Mouse (Mus musculus) lung, embryonic 14.5 days (tissue): ENCODE measurements around the gene Fam163b. TPM values are rescaled to one million over a fixed set of nuclear protein-coding genes. Genes with fewer than 3 reads are reported as not detected.
A peak's percentile ranks its signal among the peaks of the same experiment; 100 is the strongest.

ENCODE experiments used
- ATAC-seq: fragments of 200-750 bp; cut with Nextera tagmentation; 2 replicates; pipeline ENCODE4 v1.8.0; 2017; ENCODE audit warnings: mild to moderate bottlenecking, moderate TSS enrichment, moderate library complexity; ENCODE audit not compliant: insufficient read depth
- DNase-seq: peaks from one replicate; pipeline ENCODE4 v3.0.0-alpha.2; 2015
- H3K27ac ChIP-seq: fragments of 300-500 bp; sonication (generic); 2 replicates; pipeline ENCODE4 v1.5.1; 2014; ENCODE audit warnings: low read depth, mild to moderate bottlenecking, moderate library complexity
- H3K27me3 ChIP-seq: fragments of 300-500 bp; sonication (generic); 2 replicates; pipeline ENCODE4 v1.6.1; 2014; ENCODE audit warnings: low read length, control low read depth; ENCODE audit not compliant: insufficient read depth
- H3K36me3 ChIP-seq: fragments of 300-500 bp; sonication (generic); 2 replicates; pipeline ENCODE4 v1.6.1; 2014; ENCODE audit warnings: control low read depth; ENCODE audit not compliant: insufficient read depth
- H3K4me1 ChIP-seq: fragments of 300-500 bp; sonication (generic); 2 replicates; pipeline ENCODE4 v1.6.1; 2014; ENCODE audit warnings: antibody characterized with exemption, control low read depth; ENCODE audit not compliant: insufficient read depth
- H3K4me2 ChIP-seq: fragments of 300-500 bp; sonication (generic); 2 replicates; pipeline ENCODE4 v1.6.1; 2014; ENCODE audit warnings: mild to moderate bottlenecking
- H3K4me3 ChIP-seq: fragments of 300-500 bp; sonication (generic); 2 replicates; pipeline ENCODE4 v1.5.1; 2014; ENCODE audit warnings: low read depth, low read length
- H3K9ac ChIP-seq: fragments of 300-500 bp; sonication (generic); 2 replicates; pipeline ENCODE4 v1.6.1; 2014
- H3K9me3 ChIP-seq: fragments of 300-500 bp; sonication (generic); 2 replicates; pipeline ENCODE4 v1.6.1; 2016; ENCODE audit warnings: low read depth, low read length, control low read depth
- CTCF ChIP-seq: IDR thresholded peaks from 2 replicates; pipeline ENCODE4 v1.5.1; 2016; ENCODE audit warnings: antibody characterized with exemption, low read depth
- WGBS: fragments of 180-500 bp; shearing (Covaris S2); extraction: QIAGEN DNeasy Blood & Tissue Kit; methylation state at CpG from one replicate; pipeline ENCODE4 v1.1.7; 2014; 5-methylcytosine and 5-hydroxymethylcytosine counted together
- polyA plus RNA-seq: library from polyadenylated mRNA; unstranded; fragments of >200 nt; fragmentation: Nextera tagmentation; extraction: Ambion mirVana; gene quantifications from 2 replicates; pipeline ENCODE4 v1.2.1, GENCODE M21; 2014

Fam163b gene
- polyA plus RNA-seq, 1 experiment from 2014 or later = 0.61 TPM

DNA sequence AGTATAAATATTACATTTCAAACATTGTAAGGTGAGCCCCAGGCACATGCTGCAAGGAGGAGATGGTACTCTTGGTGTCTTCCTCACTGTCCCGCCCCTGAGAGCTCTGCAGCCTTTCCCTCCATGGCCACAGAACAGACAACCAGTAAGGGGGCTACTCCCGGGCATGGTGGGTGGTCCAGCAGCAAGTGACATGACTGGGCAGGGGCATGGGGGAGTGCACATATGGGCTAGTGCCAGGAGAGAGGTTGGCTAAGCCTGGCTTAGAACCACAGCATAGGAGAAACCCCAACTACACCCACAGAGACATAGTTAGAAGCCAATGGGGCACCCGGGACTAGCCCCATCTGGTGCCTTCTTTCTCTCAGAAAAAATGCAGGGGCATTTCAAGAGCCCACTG, 6.0 kb downstream of the Fam163b start:
- no peak overlapping the region for H3K27ac ChIP-seq
- H3K36me3 ChIP-seq = no peaks in the 10 kb centered on the region
- no peaks in the 10 kb centered on the region for H3K4me1 ChIP-seq
- 71% methylated on average over 3 of the region's 3 CpGs for WGBS
- no peak overlapping the region for H3K4me3 ChIP-seq
- H3K4me2 ChIP-seq = no peak overlapping the region
- H3K9me3 ChIP-seq = no peaks in the 10 kb centered on the region
- TF ChIP-seq CTCF = no peak
- ATAC-seq (no peak), DNase-seq (no peak)
- H3K9ac ChIP-seq = no peak overlapping the region
- H3K27me3 ChIP-seq = peaks cover 14% of the 10 kb centered on the region; the same call in 1 of the 2 replicates

DNA sequence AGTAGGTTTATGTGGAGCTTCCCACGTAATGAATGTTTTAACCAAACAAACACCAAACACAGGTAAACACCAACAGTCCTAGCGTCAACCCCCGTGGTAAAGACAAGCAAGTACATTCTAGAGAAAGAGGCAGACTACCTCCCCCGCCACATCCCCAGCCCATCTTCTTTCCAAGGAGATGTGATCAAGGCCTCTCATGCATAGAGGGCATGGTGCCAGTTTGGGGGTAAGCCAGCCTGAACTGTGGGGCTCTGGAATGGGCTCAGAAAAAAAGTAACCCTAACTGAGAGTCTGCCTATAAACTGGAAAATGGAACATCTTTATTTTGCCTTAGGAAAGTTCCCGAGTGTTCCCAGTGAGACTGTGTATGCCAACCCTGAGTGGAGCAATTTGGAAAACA, 6.4 kb downstream of the Fam163b start:
- H3K9ac ChIP-seq = no peak overlapping the region
- no peak overlapping the region for H3K4me3 ChIP-seq
- ATAC-seq = no peak
- H3K9me3 ChIP-seq = no peaks in the 10 kb centered on the region
- WGBS = 75% methylated on average over 5 of the region's 5 CpGs
- peaks cover 11% of the 10 kb centered on the region; the same call in 1 of the 2 replicates for H3K27me3 ChIP-seq
- TF ChIP-seq CTCF = no peak
- no peak for DNase-seq
- H3K4me1 ChIP-seq = no peaks in the 10 kb centered on the region
- H3K36me3 ChIP-seq = no peaks in the 10 kb centered on the region
- no peak overlapping the region for H3K4me2 ChIP-seq
- H3K27ac ChIP-seq = no peak overlapping the region

DNA sequence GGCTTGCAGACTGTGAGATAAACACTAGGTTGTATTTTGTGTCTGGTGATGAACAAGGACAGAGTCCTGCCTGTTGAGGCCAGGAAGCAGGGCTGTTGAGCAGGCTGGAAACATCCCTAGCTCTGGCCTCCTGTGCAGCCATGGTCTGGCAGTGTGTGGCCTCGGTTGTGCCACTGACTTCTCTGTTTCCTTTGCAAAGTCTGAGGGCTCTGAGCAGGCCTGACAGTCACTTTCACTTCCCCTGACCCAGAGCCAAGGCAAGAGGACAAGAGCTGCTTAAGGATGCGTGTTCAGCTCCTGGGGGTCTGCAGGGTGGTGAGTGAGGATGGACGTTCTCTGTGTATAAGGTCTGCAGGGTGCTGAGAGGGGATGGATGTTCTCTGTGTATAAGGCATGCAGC, 13.3 kb downstream of the Fam163b start:
- Histone ChIP-seq H3K36me3 (no peaks in the 10 kb centered on the region), H3K9me3 (no peaks in the 10 kb centered on the region), H3K4me1 (no peaks in the 10 kb centered on the region), H3K4me2 (no peak overlapping the region), H3K27ac (no peak overlapping the region), H3K9ac (no peak overlapping the region), H3K27me3 (no peaks in the 10 kb centered on the region), H3K4me3 (no peak overlapping the region)
- ATAC-seq = no peak
- TF ChIP-seq CTCF = no peak
- WGBS = 46% methylated on average over 3 of the region's 3 CpGs
- DNase-seq = no peak

DNA sequence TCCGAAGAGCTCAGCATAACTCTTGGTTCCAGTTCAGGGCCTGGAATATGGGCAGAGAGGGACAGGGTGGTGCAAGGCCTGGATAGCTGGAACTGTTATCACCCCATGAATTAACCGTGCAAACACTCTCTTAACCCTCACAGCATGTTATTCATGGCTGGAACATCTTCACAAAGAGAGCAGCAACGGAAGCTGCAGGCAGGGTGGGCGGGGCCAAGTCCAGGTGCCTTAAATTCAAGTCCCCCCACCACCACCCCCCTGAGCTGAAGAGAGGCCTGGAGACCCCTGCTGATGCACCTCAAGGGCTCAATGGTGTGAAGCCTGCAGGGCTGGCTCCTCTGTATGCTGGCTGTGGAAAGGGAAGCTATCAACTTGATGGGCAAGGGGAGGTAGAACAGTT, 15.8 kb downstream of the Fam163b start:
- DNase-seq (no peak), ATAC-seq (no peak)
- no peaks in the 10 kb centered on the region for H3K36me3 ChIP-seq
- no peak for TF ChIP-seq CTCF
- H3K4me2 ChIP-seq = no peak overlapping the region
- no peaks in the 10 kb centered on the region for H3K9me3 ChIP-seq
- no peak overlapping the region for H3K4me3 ChIP-seq
- H3K27ac ChIP-seq = no peak overlapping the region
- no peak overlapping the region for H3K9ac ChIP-seq
- peaks cover 4% of the 10 kb centered on the region; the same call in 1 of the 2 replicates for H3K4me1 ChIP-seq
- 48% methylated on average over 4 of the region's 4 CpGs for WGBS
- H3K27me3 ChIP-seq = no peaks in the 10 kb centered on the region

DNA sequence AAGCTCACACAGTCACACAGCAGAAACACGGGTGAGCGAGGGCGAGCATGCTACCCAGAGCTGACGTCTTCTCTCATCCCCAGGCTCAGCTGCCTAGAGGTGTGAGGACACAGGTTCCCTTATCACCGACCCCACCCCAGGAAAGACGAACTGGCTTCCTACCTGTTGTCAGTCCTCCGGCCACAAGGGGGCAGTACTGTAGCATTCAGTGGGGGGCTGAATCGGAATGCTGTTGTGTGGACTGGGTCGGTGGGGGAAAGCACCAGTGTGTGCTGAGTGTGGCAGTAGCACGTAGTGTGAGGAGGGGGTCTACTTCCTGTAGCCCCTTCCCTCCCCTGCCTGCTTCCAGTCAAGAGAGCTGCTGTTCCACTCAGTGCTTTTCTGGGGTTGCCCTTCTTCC, 16.3 kb downstream of the Fam163b start:
- Histone ChIP-seq H3K27me3 (no peaks in the 10 kb centered on the region), H3K9ac (no peak overlapping the region), H3K4me3 (no peak overlapping the region), H3K4me1 (peaks cover 9% of the 10 kb centered on the region; the same call in 1 of the 2 replicates), H3K9me3 (no peaks in the 10 kb centered on the region), H3K4me2 (no peak overlapping the region), H3K27ac (no peak overlapping the region), H3K36me3 (no peaks in the 10 kb centered on the region)
- WGBS = 30% methylated on average over 10 of the region's 10 CpGs
- peak; percentile 92 for TF ChIP-seq CTCF
- DNase-seq (peak; percentile 65), ATAC-seq (no peak)

DNA sequence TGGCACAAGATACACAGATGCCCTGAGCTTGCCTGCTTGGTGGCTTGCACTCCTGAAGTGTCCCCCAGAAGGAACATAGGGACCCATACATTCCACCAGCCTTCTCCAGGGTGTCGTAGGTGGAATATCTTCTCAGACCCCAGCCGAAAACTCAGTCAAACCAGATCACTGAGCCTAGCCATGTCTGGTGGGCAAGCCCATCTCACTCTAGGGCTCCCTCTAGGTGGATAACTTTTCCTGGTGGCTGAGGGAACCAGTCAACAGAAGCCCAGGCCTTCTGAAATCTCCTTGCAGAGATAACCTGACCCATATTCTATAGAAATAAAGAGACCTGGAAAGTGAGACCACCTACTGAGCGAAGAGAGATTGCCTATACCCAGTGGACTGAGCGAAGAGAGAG, 19.2 kb downstream of the Fam163b start:
- 0 out of 2 replicates have a peak, but pooled peaks have one; percentile 22 for TF ChIP-seq CTCF
- Histone ChIP-seq H3K4me1 (peaks cover 23% of the 10 kb centered on the region; the same call in 1 of the 2 replicates), H3K4me3 (no peak overlapping the region), H3K9me3 (no peaks in the 10 kb centered on the region), H3K9ac (no peak overlapping the region), H3K4me2 (no peak overlapping the region), H3K27me3 (no peaks in the 10 kb centered on the region), H3K27ac (no peak overlapping the region), H3K36me3 (no peaks in the 10 kb centered on the region)
- DNase-seq = no peak
- no peak for ATAC-seq
- WGBS = 85% methylated on average over 4 of the region's 4 CpGs

DNA sequence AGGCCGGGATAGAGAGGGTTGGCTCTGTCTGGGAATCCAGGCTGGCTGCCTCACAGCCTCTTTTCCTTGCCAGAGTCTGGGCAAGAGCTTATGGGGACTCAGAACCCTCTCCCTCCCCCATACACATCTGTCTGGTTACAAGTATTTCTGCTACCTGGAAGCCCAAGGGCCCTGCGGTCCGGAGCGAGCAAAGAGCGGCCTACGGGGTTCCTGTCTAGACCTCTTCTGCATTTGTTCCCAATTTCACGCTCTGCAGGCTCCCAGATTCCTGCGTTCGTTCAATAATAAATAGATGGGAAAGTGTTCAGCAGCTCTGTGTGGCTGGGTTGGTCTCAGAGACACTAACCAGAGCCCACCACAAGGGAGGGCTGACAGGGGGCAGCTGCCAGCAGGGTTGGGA, 19.7 kb downstream of the Fam163b start:
- Histone ChIP-seq H3K4me3 (no peak overlapping the region), H3K27ac (peak overlapping the region; percentile 36; the same call in 1 of the 2 replicates), H3K4me1 (peaks cover 23% of the 10 kb centered on the region; the same call in 1 of the 2 replicates), H3K9ac (no peak overlapping the region), H3K36me3 (no peaks in the 10 kb centered on the region), H3K9me3 (no peaks in the 10 kb centered on the region), H3K27me3 (no peaks in the 10 kb centered on the region), H3K4me2 (no peak overlapping the region)
- DNase-seq (no peak), ATAC-seq (no peak)
- TF ChIP-seq CTCF = no peak
- WGBS = 73% methylated on average over 9 of the region's 9 CpGs
